Mouse (Mus musculus) testis, adult 2 months (tissue): ENCODE measurements around the gene Sh3d21.

Experiments used
- CTCF ChIP-seq: fragments of 200-500 bp; IDR thresholded peaks from 2 replicates; pipeline ENCODE4 v1.5.1; 2012; ENCODE audit warnings: low read depth, mild to moderate bottlenecking, inconsistent platforms, low read length, moderate library complexity; ENCODE audit not compliant: control insufficient read depth, insufficient read depth, insufficient replicate concordance
- POLR2A ChIP-seq: fragments of 200-500 bp; IDR thresholded peaks from 2 replicates; pipeline ENCODE4 v1.6.1; 2012; ENCODE audit warnings: low read depth, mild to moderate bottlenecking, inconsistent platforms, low read length, moderate library complexity; ENCODE audit not compliant: control insufficient read depth

DNA sequence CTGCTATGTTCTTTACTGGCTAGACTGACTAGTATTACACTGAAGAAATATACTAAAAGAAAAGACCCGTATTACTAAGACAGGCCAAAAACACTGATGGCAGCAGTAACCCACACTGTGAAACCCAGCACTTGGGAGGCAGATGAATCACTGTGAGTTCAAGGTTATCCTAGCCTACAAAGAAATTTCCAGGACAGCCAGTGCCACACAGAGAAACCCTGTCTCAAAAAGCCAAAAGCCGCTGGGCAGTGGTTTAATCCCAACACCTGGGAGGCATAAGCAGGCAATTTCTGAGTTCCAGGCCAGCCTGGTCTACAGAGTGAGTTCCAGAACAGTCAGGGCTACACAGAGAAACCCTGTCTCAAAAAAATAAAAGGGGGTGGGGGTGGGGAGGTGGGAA, 27.3 kb upstream of the Sh3d21 start:
- TF ChIP-seq CTCF (no peak), POLR2A (no peak)
